Mouse (Mus musculus): Measurements from ENCODE around the gene Prcc. TPM values are rescaled to one million over a fixed set of nuclear protein-coding genes. Genes with fewer than 3 reads are reported as not detected.

Gene Prcc
- 16.4 and 16.5 TPM in 2 replicates for polyA plus RNA-seq (2015; fragmentation: Nextera tagmentation; extraction: Ambion mirVana)

DNA sequence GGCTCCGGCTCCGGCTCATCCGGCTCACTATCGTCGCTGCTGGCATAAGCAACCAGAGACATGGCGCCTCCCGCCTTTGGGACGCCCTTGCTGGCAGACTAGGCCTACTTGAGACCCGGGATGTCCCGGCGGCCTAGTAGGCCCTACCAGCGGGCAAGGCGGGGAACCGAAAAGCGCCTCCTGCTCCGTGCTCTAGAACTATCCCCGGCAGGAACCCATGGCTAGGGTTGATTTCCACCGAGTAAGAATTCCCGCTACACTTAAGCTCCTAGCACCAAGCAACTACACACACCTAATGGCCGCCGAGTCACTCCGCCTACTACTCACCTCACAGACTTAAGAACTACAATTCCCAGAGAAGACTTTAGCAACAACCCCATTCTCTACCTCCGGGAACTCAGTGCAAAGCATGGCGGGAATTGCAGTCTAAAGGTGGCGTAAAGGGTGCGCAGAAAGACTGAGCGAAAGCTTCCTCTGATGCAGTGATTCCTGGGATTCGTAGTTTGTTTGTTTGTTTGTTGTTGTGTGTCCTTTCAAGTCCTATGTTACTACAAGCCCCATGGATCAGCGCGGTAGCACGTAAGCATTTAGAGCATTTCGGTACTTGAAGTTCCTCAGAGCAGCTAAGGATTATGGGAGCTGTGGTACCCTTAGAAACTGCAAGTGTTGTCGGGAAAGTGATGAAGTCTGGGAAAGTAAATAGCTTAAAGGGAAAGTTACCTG, at the start of gene Prcc:
Gene Prcc, minus strand, starts transcription at position 328 of the 723 bp plus-strand sequence.
- Histone ChIP-seq H3K4me1 (peaks cover 19% of the 10 kb centered on the region), H3K27ac (replicated peaks) (peak within 1 kb of the TSS; percentile 87), H3K4me3 (replicated peaks) (peak within 1 kb of the TSS; percentile 90), H3K9ac (peak within 1 kb of the TSS; percentile 98), H3K4me2 (replicated peaks) (peak within 1 kb of the TSS; percentile 84), H3K36me3 (peaks cover 10% of the 10 kb centered on the region), H3K9me3 (replicated peaks) (no peaks in the 10 kb centered on the region), H3K27me3 (no peaks in the 10 kb centered on the region)
- under 1% methylated on average over 33 of the region's 33 CpGs for WGBS
- ATAC-seq (ENCODE audit: insufficient number of reproducible peaks, low FRiP score, low TSS enrichment, low read depth), result peak; percentile 98

DNA sequence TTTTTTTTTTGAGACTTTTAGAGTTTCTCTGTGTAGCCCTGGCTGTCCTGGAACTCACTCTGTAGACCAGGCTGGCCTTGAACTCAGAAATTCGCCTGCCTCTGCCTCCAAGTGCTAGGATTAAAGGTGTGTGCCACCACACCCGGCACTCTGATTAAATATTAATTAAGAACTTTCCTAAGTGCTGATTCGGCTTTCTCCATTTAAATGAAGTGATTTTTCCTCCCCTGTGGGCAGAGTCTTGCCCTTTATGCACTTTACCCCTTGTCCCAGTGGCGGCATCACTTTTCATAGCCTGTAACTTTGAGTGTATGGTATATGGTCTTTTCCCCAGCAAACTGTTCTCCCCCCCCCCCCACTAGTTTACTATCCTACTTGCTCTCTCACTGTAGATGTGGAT, 49.8 kb upstream of the Prcc start:
- H3K4me2 ChIP-seq (replicated peaks), result no peak overlapping the region
- peaks cover 39% of the 10 kb centered on the region for H3K4me1 ChIP-seq
- no peaks in the 10 kb centered on the region for H3K27me3 ChIP-seq
- ATAC-seq (ENCODE audit: insufficient number of reproducible peaks, low FRiP score, low TSS enrichment, low read depth), result no peak
- peaks cover 63% of the 10 kb centered on the region for H3K36me3 ChIP-seq
- H3K27ac ChIP-seq (replicated peaks), result no peak overlapping the region
- WGBS, result 84% methylated on average over 4 of the region's 4 CpGs
- no peaks in the 10 kb centered on the region for H3K9me3 ChIP-seq (replicated peaks)
- H3K9ac ChIP-seq, result no peak overlapping the region
- H3K4me3 ChIP-seq (replicated peaks), result no peak overlapping the region

DNA sequence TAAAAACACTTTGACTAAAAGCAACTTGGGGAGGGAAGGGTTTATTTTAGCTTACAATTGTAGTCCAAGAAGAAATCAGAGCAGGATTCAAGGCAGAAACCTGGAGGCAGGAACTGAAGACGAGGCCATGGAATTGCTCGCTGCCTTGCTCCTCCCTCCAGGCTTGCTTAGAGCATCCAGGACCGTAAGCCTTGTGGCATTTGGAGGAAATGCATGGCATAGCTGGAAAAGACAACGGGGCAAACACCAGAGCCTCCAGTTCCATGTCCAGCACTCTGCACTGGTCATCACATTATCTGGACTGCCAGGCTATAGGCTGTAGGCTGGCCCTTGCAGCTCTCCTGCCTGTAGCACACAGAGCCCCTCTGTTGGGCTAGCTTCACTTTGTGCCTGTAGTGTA, 49.1 kb upstream of the Prcc start:
- Histone ChIP-seq H3K36me3 (peaks cover 56% of the 10 kb centered on the region), H3K4me2 (replicated peaks) (no peak overlapping the region), H3K9me3 (replicated peaks) (no peaks in the 10 kb centered on the region), H3K27me3 (no peaks in the 10 kb centered on the region), H3K9ac (no peak overlapping the region), H3K4me1 (peaks cover 39% of the 10 kb centered on the region), H3K4me3 (replicated peaks) (no peak overlapping the region), H3K27ac (replicated peaks) (no peak overlapping the region)
- no peak for ATAC-seq (ENCODE audit: insufficient number of reproducible peaks, low FRiP score, low TSS enrichment, low read depth)
- WGBS, result 61% methylated on average over 4 of the region's 4 CpGs

DNA sequence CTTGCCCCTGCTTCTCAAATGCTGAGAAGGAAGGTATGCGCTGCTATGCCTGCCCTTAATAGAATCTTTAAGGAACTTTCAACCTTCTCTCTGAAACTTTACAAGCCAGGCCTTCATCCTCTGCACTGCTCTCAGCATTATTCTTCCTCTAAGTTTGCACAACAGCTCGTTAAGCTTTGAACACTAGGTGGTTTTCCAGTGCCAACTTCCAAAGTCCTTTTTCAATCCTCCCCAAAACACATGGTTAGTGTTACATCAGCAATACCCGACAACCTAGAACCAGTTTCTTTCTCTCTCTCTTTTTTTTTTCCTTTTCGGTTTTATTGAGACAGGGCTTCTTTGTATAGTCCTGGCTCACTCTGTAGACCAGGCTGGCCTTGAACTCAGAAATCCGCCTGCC, 48.6 kb upstream of the Prcc start:
- H3K4me1 ChIP-seq, result peaks cover 44% of the 10 kb centered on the region
- H3K9ac ChIP-seq, result no peak overlapping the region
- H3K4me2 ChIP-seq (replicated peaks), result no peak overlapping the region
- no peaks in the 10 kb centered on the region for H3K27me3 ChIP-seq
- peaks cover 51% of the 10 kb centered on the region for H3K36me3 ChIP-seq
- H3K4me3 ChIP-seq (replicated peaks), result no peak overlapping the region
- no peak overlapping the region for H3K27ac ChIP-seq (replicated peaks)
- no peaks in the 10 kb centered on the region for H3K9me3 ChIP-seq (replicated peaks)
- WGBS, result 77% methylated on average over 5 of the region's 5 CpGs
- no peak for ATAC-seq (ENCODE audit: insufficient number of reproducible peaks, low FRiP score, low TSS enrichment, low read depth)

DNA sequence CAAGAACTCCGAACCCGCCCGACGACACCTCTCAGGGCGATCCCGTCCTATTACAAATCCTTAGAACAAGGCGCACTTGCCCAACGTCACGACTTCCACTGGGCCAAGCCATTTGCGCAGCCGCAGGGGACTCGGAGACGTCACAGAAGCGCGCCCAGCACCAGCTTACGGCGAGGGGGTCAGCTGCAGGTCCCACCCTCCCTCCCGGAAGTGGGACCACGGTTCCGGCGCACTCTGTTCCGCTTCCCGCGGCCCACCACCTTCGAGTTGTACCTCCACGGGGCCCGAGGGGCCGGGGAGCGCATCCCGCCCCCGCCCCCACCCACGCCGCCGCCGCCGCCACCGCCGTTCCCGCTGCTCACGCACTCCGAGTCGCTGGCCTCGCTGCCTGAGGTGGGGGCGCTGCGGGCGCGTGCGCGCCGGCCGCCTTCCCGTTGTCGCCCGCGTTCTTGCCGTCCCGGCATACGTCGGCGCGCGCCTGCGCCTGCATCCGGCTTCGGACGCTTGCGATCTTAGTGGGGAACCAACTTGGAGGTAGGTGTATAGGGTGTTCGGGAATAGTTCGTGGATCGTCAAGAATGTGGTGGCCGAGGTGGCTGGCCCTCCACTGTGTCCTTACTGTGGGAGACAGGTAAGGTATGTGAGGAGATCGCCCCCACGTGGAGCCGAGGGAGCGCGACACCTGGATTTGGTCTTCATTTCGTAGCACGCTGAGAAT, 44.8 kb upstream of the Prcc start, which contains the start of the genes Isg20l2 and Rrnad1:
Gene Isg20l2, plus strand, starts transcription at position 237 of the 718 bp plus-strand sequence.
Gene Rrnad1, minus strand, starts transcription at position 640 of the 718 bp plus-strand sequence.
- peak; percentile 96 for ATAC-seq (ENCODE audit: insufficient number of reproducible peaks, low FRiP score, low TSS enrichment, low read depth)
- WGBS, result under 1% methylated on average over 78 of the region's 78 CpGs
- Histone ChIP-seq H3K4me1 (peaks cover 35% of the 10 kb centered on the region), H3K4me3 (replicated peaks) (peak within 1 kb of the TSS; percentile 98), H3K36me3 (peaks cover 52% of the 10 kb centered on the region), H3K9me3 (replicated peaks) (no peaks in the 10 kb centered on the region), H3K27me3 (no peaks in the 10 kb centered on the region), H3K4me2 (replicated peaks) (peak within 1 kb of the TSS; percentile 76), H3K27ac (replicated peaks) (peak within 1 kb of the TSS; percentile 90), H3K9ac (peak within 1 kb of the TSS; percentile 85)

DNA sequence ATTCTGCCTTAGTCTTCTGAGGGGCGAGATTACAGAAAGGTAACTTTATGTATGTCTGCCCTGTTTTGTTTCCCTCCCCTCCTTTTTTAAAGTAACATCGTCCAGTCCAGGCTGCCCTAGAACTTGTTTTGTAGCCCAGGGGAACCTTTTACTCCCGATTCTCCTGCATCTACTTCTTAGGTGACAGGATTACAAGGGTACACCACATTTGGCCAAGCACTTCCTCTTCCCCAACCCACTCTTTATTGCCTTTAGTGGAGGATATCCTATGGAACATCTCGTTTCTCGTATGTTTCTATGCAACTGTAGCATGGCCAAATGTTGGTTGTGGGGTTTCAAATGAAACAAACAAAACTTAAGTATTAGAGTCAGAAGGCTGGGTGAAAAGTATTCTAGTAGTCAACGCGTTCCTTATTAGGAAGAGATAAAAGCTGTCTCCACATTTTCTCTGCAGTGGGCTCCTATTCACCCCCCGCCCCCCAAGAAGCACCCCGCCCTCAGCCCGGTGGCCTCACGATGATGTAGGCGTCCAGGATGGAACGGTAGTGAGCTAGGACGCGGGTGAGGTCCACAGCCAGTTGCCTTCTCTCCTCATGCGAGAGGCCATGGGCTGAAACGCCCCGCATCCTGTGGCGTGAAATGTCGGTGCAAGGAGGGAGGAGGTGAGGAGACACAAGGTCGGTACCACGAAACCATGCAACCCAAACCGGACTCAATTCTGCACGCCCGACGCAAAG, 44.1 kb upstream of the Prcc start:
- Histone ChIP-seq H3K9ac (peak overlapping the region; percentile 85), H3K27ac (replicated peaks) (peak overlapping the region; percentile 90), H3K36me3 (peaks cover 56% of the 10 kb centered on the region), H3K4me1 (peaks cover 33% of the 10 kb centered on the region), H3K27me3 (no peaks in the 10 kb centered on the region), H3K4me2 (replicated peaks) (peak overlapping the region; percentile 76), H3K4me3 (replicated peaks) (peak overlapping the region; percentile 98), H3K9me3 (replicated peaks) (no peaks in the 10 kb centered on the region)
- 4% methylated on average over 26 of the region's 26 CpGs for WGBS
- ATAC-seq (ENCODE audit: insufficient number of reproducible peaks, low FRiP score, low TSS enrichment, low read depth), result no peak

DNA sequence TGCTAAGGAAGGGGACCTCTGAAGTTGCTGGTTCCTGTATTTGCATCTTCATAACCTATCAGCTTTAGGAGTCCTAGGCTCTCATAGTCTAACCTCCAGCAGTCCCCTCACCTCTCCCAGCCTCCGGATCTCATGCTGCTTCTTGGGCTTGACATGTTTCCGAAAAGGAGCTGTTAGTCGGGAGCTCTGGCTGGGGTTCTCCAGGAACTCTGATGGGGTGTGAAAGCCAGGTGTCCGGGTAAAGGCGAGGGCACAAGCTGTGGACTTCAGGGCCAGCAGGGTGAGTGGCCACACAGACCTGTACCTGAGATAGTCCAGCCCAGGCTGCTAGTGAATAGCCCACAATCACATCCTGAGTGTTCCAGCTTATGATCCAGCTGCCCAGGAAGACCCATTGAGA, 42.0 kb upstream of the Prcc start:
- Histone ChIP-seq H3K9ac (no peak overlapping the region), H3K4me2 (replicated peaks) (no peak overlapping the region), H3K4me1 (peaks cover 24% of the 10 kb centered on the region), H3K4me3 (replicated peaks) (no peak overlapping the region), H3K36me3 (peaks cover 68% of the 10 kb centered on the region), H3K9me3 (replicated peaks) (no peaks in the 10 kb centered on the region), H3K27me3 (no peaks in the 10 kb centered on the region), H3K27ac (replicated peaks) (no peak overlapping the region)
- no peak for ATAC-seq (ENCODE audit: insufficient number of reproducible peaks, low FRiP score, low TSS enrichment, low read depth)
- WGBS, result 90% methylated on average over 5 of the region's 5 CpGs

DNA sequence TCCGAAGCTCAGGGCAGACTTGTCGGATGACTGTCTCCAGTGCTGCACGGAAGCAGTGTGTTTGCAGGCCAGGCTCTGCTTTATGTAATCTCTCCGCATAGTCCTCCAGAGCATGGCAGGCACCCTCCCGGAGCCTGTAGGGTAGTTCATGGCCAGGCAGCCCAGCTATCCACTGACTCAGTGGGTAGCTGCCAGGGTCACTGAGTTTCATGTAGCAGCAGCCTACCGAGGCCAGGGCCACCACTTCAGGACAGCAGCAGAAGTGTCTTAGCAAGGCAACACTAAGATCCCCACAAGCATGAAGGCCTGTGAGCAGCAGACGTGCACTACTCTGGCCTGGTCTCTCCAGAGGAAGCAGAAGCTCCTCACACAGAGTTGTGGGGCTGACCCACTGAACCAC, 39.6 kb upstream of the Prcc start:
- no peak overlapping the region for H3K4me3 ChIP-seq (replicated peaks)
- H3K27me3 ChIP-seq, result no peaks in the 10 kb centered on the region
- peaks cover 60% of the 10 kb centered on the region for H3K36me3 ChIP-seq
- no peaks in the 10 kb centered on the region for H3K9me3 ChIP-seq (replicated peaks)
- no peak overlapping the region for H3K4me2 ChIP-seq (replicated peaks)
- peaks cover 7% of the 10 kb centered on the region for H3K4me1 ChIP-seq
- H3K9ac ChIP-seq, result no peak overlapping the region
- no peak for ATAC-seq (ENCODE audit: insufficient number of reproducible peaks, low FRiP score, low TSS enrichment, low read depth)
- 85% methylated on average over 7 of the region's 7 CpGs for WGBS
- no peak overlapping the region for H3K27ac ChIP-seq (replicated peaks)

DNA sequence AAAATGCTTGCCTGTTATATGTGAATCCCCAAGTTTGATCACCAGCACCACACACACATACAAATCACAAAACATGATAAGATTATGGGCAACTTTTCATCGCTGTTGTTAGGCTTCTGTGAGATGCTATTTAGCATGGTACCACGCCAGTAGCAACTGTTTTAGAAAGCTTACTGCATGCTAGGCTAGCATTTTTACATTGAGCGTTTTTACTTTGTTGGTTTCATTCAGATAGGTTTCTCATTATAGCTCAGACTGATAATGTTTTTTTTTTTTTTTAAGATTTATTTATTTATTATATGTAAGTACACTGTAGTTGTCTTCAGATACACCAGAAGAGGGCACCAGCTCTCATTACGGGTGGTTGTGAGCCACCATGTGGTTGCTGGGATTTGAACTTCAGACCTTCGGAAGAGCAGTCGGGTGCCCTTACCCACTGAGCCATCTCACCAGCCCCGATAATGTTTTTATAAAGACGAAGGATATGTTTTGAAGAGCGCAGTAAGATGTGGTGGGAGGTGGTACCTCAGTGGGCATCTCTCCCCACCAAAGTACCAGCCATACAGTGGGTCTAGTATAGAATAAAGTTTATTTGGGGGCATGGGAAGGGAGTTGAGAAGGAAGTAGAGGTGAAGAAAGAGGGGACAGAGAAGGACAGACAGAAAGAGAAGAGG, 35.0 kb upstream of the Prcc start:
- Histone ChIP-seq H3K4me3 (replicated peaks) (peak overlapping the region; percentile 62), H3K36me3 (peaks cover 49% of the 10 kb centered on the region), H3K4me1 (0 out of 2 replicates have a peak, but pooled peaks cover 3% of the 10 kb centered on the region), H3K9me3 (replicated peaks) (no peaks in the 10 kb centered on the region), H3K4me2 (replicated peaks) (peak overlapping the region; percentile 72), H3K9ac (peak overlapping the region; percentile 51), H3K27me3 (no peaks in the 10 kb centered on the region), H3K27ac (replicated peaks) (no peak overlapping the region)
- ATAC-seq (ENCODE audit: insufficient number of reproducible peaks, low FRiP score, low TSS enrichment, low read depth), result no peak
- WGBS, result 66% methylated on average over 9 of the region's 9 CpGs

DNA sequence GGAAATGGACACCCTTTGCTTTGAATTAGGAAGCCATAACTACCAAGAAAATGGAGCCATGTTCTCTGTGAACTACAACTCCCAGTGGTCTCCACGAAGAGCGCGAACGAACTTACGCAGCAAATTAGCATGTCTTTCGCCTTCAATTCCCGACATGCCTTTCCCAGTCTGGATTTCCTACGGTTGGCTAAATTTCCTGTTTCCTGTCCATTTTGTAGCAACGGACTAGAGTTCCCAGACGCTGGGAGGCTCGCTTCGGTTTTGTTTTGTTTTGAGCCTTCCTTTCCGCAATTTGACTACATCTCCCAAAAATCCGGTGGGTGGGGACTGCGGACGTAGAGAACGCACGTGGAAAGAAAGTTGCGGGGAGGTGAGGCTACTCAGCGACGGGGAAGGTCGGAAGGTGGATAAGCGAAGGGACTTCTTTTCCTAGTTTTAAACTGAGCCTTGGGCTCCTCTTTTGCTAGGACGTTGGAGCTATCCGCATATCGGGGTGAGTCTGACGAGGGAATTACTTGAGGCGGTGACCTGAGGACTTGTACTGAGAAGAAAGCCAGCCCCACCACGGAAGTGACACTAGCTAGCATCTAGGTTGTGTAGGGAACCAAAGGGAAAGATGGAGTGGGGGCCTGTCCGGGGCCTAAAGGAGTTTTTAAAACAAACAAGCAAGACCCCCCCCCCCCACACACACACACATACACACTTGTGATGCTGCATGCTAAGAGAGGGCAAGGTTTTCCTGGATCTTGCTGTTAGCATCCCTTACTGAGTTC, 34.1 kb upstream of the Prcc start, which contains the start of gene Mrpl24:
Gene Mrpl24, plus strand, starts transcription at position 171 of the 773 bp plus-strand sequence.
- H3K4me3 ChIP-seq (replicated peaks), result peak within 1 kb of the TSS; percentile 62
- H3K27ac ChIP-seq (replicated peaks), result peak within 1 kb of the TSS; percentile 84
- no peaks in the 10 kb centered on the region for H3K9me3 ChIP-seq (replicated peaks)
- under 1% methylated on average over 30 of the region's 30 CpGs for WGBS
- H3K27me3 ChIP-seq, result no peaks in the 10 kb centered on the region
- peak within 1 kb of the TSS; percentile 51 for H3K9ac ChIP-seq
- peak; percentile 83 for ATAC-seq (ENCODE audit: insufficient number of reproducible peaks, low FRiP score, low TSS enrichment, low read depth)
- peak within 1 kb of the TSS; percentile 72 for H3K4me2 ChIP-seq (replicated peaks)
- peaks cover 49% of the 10 kb centered on the region for H3K36me3 ChIP-seq
- H3K4me1 ChIP-seq, result 0 out of 2 replicates have a peak, but pooled peaks cover 3% of the 10 kb centered on the region

Data from embryonic facial prominence, embryonic 15.5 days (tissue).